Mouse (Mus musculus): Measurements from ENCODE around the gene Gm20388.

GRCm38 (mm10) chr8:122678061-122678895, 2767.6 kb downstream of the Gm20388 start:
- TF ChIP-seq GATA1 (IDR thresholded peaks at IDR 0.05; ENCODE audit: low read length), result no peak
- no peak for TF ChIP-seq TAL1 (IDR thresholded peaks at IDR 0.05; ENCODE audit: low read length)

Measured in erythroblast, embryonic 14.5 days (primary cell).